Mouse (Mus musculus) small intestine, adult 2 months (tissue): ENCODE results near the gene Tsfm. TPM values are rescaled to one million over a fixed set of nuclear protein-coding genes. Genes with fewer than 3 reads are reported as not detected.

Source experiments
- H3K27ac ChIP-seq: fragments of 200-500 bp; 2 replicates; pipeline ENCODE4 v1.5.1; 2012; ENCODE audit warnings: low read depth, low read length, control low read depth, inconsistent platforms; ENCODE audit not compliant: insufficient read depth
- H3K27me3 ChIP-seq: fragments of 200-500 bp; 2 replicates; pipeline ENCODE4 v1.6.1; 2012; ENCODE audit warnings: mild to moderate bottlenecking, moderate library complexity, low read length, inconsistent platforms; ENCODE audit not compliant: control insufficient read depth, insufficient read depth
- H3K36me3 ChIP-seq: fragments of 200-500 bp; 2 replicates; pipeline ENCODE4 v1.6.1; 2012; ENCODE audit warnings: mild to moderate bottlenecking, low read length, control low read depth, inconsistent platforms; ENCODE audit not compliant: control insufficient read depth, insufficient read depth
- H3K4me1 ChIP-seq: fragments of 200-500 bp; 2 replicates; pipeline ENCODE4 v1.6.1; 2012; ENCODE audit warnings: low read length, inconsistent platforms, mixed read lengths; ENCODE audit not compliant: control insufficient read depth, insufficient read depth, insufficient read length
- H3K4me3 ChIP-seq: fragments of 200-500 bp; 2 replicates; pipeline ENCODE4 v1.5.1; 2012; ENCODE audit warnings: low read depth, mild to moderate bottlenecking, control low read depth, inconsistent platforms, low read length, moderate library complexity
- CTCF ChIP-seq: fragments of 200-500 bp; IDR thresholded peaks from 2 replicates; pipeline ENCODE4 v1.5.1; 2012; ENCODE audit warnings: low read depth, mild to moderate bottlenecking, control low read depth, inconsistent platforms, low read length, moderate library complexity, mixed read lengths; ENCODE audit not compliant: insufficient replicate concordance, insufficient read length; ENCODE audit errors: extremely low read depth
- POLR2A ChIP-seq: fragments of 200-500 bp; IDR thresholded peaks from 2 replicates; pipeline ENCODE4 v1.6.1; 2012; ENCODE audit warnings: low read depth, mild to moderate bottlenecking, control low read depth, inconsistent platforms, low read length, moderate library complexity
- WGBS: fragments of 180-500 bp; shearing (Covaris S2); methylation state at CpG from one replicate; pipeline ENCODE4 v1.1.7; 2018; 5-methylcytosine and 5-hydroxymethylcytosine counted together
- polyA plus RNA-seq: library from polyadenylated mRNA; depleted of rRNA; stranded (reverse); fragments of >200 nt; gene quantifications from 2 replicates; pipeline ENCODE4 v1.2.3, GENCODE M21; 2012

Gene Tsfm
- polyA plus RNA-seq, 1 experiment: 36.4 TPM

GRCm38 (mm10) chr10:127069281-127070189 lies 38.9 kb upstream of the Tsfm start:
- Histone ChIP-seq H3K4me1 (peaks cover 15% of the 10 kb centered on the region), H3K27me3 (no peaks in the 10 kb centered on the region), H3K4me3 (peak overlapping the region; percentile 82), H3K36me3 (peaks cover 27% of the 10 kb centered on the region), H3K27ac (peak overlapping the region; percentile 58; the same call in 1 of the 2 replicates)
- TF ChIP-seq POLR2A (no peak), CTCF (no peak)
- WGBS: 4% methylated on average over 30 of the region's 30 CpGs

GRCm38 (mm10) chr10:127068360-127069038 lies 37.9 kb upstream of the Tsfm start:
- H3K4me3 ChIP-seq: no peak overlapping the region
- H3K27ac ChIP-seq: no peak overlapping the region

GRCm38 (mm10) chr10:127066519-127067018 lies 35.9 kb upstream of the Tsfm start:
- no peak overlapping the region for H3K27ac ChIP-seq
- 77% methylated on average over 14 of the region's 14 CpGs for WGBS
- peaks cover 27% of the 10 kb centered on the region for H3K36me3 ChIP-seq
- no peak overlapping the region for H3K4me3 ChIP-seq
- TF ChIP-seq CTCF (no peak), POLR2A (no peak)
- peaks cover 22% of the 10 kb centered on the region for H3K4me1 ChIP-seq
- H3K27me3 ChIP-seq: no peaks in the 10 kb centered on the region

More at GRCm38 (mm10) chr10:127068360-127069038, 37.9 kb upstream of the Tsfm start:
- Histone ChIP-seq H3K27me3 (no peaks in the 10 kb centered on the region), H3K36me3 (peaks cover 27% of the 10 kb centered on the region), H3K4me1 (peaks cover 19% of the 10 kb centered on the region)
- TF ChIP-seq POLR2A (no peak), CTCF (no peak)
- 50% methylated on average over 9 of the region's 9 CpGs for WGBS

DNA sequence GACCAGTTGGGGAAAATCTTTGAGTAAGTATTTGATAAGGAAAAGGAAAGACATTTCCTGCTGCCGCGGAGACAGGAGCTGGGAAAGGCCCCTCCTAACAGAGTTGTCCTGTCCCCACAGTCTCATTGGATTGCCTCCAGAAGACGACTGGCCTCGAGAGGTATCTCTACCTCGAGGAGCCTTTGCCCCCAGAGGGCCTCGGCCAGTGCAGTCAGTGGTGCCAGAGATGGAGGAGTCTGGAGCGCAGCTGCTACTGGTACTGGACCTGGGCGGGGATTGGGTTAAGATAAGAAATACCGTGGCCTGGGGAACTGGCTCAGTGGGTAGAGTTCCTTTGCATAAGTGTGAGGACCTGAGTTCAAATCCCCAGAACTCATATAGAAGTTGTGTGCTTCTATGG lies 35.3 kb upstream of the Tsfm start:
- Histone ChIP-seq H3K36me3 (peaks cover 27% of the 10 kb centered on the region), H3K4me3 (no peak overlapping the region), H3K27ac (no peak overlapping the region), H3K27me3 (no peaks in the 10 kb centered on the region), H3K4me1 (peaks cover 22% of the 10 kb centered on the region)
- 22% methylated on average over 9 of the region's 9 CpGs for WGBS
- TF ChIP-seq POLR2A (no peak), CTCF (no peak)

GRCm38 (mm10) chr10:127063913-127064870 lies 33.6 kb upstream of the Tsfm start:
- H3K4me1 ChIP-seq: peaks cover 21% of the 10 kb centered on the region
- peak overlapping the region; percentile 58 for H3K27ac ChIP-seq
- WGBS: 7% methylated on average over 37 of the region's 37 CpGs
- TF ChIP-seq POLR2A (no peak), CTCF (no peak)
- peak overlapping the region; percentile 85 for H3K4me3 ChIP-seq
- H3K27me3 ChIP-seq: peaks cover 7% of the 10 kb centered on the region
- H3K36me3 ChIP-seq: peaks cover 27% of the 10 kb centered on the region

- TF ChIP-seq POLR2A (peak; percentile 74; the same call in 1 of the 2 replicates), CTCF (no peak)
- H3K27ac ChIP-seq: peak within 1 kb of the TSS; percentile 58
- H3K36me3 ChIP-seq: peaks cover 25% of the 10 kb centered on the region
- H3K27me3 ChIP-seq: peaks cover 9% of the 10 kb centered on the region
- WGBS: under 1% methylated on average over 46 of the region's 46 CpGs
- peaks cover 19% of the 10 kb centered on the region for H3K4me1 ChIP-seq
- peak within 1 kb of the TSS; percentile 85 for H3K4me3 ChIP-seq
These were observed 32.7 kb upstream of the Tsfm start, which contains the start of gene Cdk4 for GRCm38 (mm10) chr10:127063239-127063872. Cdk4 (plus strand) TSS chr10:127063534.
